Mouse (Mus musculus) ES-Bruce4 (cell line): Measurements from ENCODE around the gene Sgpp2. TPM values are rescaled to one million over a fixed set of nuclear protein-coding genes. Genes with fewer than 3 reads are reported as not detected.

ENCODE experiments used
- H3K27ac ChIP-seq: 2 replicates; pipeline ENCODE4 v1.5.1; 2012; ENCODE audit warnings: low read length, inconsistent platforms; ENCODE audit not compliant: insufficient read depth
- H3K27me3 ChIP-seq: 2 replicates; pipeline ENCODE4 v1.6.1; 2012; ENCODE audit warnings: mild to moderate bottlenecking, low read length, inconsistent platforms; ENCODE audit not compliant: control insufficient read depth, poor library complexity, insufficient read depth, severe bottlenecking
- H3K36me3 ChIP-seq: 2 replicates; pipeline ENCODE4 v1.6.1; 2012; ENCODE audit warnings: inconsistent platforms, mild to moderate bottlenecking, low read length, moderate library complexity; ENCODE audit not compliant: control insufficient read depth, poor library complexity, insufficient read depth, severe bottlenecking
- H3K4me1 ChIP-seq: one replicate; pipeline ENCODE4 v1.8.1; 2011; ENCODE audit warnings: low read length; ENCODE audit not compliant: control insufficient read depth, insufficient read depth
- H3K4me3 ChIP-seq: 2 replicates; pipeline ENCODE4 v1.5.1; 2011; ENCODE audit warnings: low read depth, mild to moderate bottlenecking, low read length
- H3K9ac ChIP-seq: 2 replicates; pipeline ENCODE4 v1.6.1; 2012; ENCODE audit warnings: low read depth, mild to moderate bottlenecking, inconsistent platforms; ENCODE audit not compliant: poor library complexity, severe bottlenecking
- H3K9me3 ChIP-seq: replicated peaks from 2 replicates; pipeline ENCODE4 v1.6.1; 2012; ENCODE audit warnings: mild to moderate bottlenecking, low read length, inconsistent platforms; ENCODE audit not compliant: control insufficient read depth, poor library complexity, insufficient read depth, severe bottlenecking
- CTCF ChIP-seq: IDR thresholded peaks from one replicate; pipeline ENCODE4 v1.8.1; 2011; ENCODE audit warnings: low read depth, low read length
- EP300 ChIP-seq: IDR thresholded peaks from 2 replicates; pipeline ENCODE4 v1.6.1; 2011; ENCODE audit warnings: low read depth, low read length; ENCODE audit not compliant: insufficient read depth
- POLR2A ChIP-seq: IDR thresholded peaks from one replicate; pipeline ENCODE4 v1.8.1; 2011; ENCODE audit warnings: low read length; ENCODE audit not compliant: insufficient read depth
- polyA plus RNA-seq: library from polyadenylated mRNA; stranded (reverse); fragments of >200 nt; gene quantifications from 2 replicates; pipeline ENCODE4 v1.2.4, GENCODE M21; 2011; ENCODE audit warnings: low read depth; ENCODE audit not compliant: missing spikeins, insufficient read depth, insufficient read length

The Sgpp2 gene
- polyA plus RNA-seq, 1 experiment = 0.19 TPM

DNA sequence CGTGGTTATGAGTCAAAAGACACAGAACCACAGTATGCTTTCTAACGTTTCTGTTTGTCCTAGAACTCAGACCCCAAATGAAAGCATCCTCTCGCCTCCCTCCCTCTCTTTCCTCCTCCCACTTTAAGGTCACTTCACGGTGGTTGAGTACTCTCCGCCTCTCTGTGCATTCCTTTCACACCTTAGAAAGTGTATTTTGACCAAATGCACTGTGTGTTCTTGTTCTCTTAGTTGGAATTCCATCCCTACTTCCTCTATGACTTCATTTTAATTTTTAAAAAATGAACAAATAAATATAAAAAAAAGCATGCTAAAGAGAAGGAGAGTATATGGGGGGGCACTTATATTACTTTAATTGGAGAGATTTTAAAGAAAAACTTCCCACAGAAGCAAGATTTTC, 30.4 kb downstream of the Sgpp2 start:
- no peak overlapping the region for H3K27ac ChIP-seq
- no peaks in the 10 kb centered on the region for H3K9me3 ChIP-seq
- no peaks in the 10 kb centered on the region for H3K27me3 ChIP-seq
- no peaks in the 10 kb centered on the region for H3K36me3 ChIP-seq
- TF ChIP-seq CTCF = no peak
- TF ChIP-seq POLR2A = no peak
- TF ChIP-seq EP300 = no peak
- H3K9ac ChIP-seq = no peak overlapping the region
- H3K4me3 ChIP-seq = no peak overlapping the region
- H3K4me1 ChIP-seq = no peaks in the 10 kb centered on the region

- Histone ChIP-seq H3K27me3 (no peaks in the 10 kb centered on the region), H3K9me3 (no peaks in the 10 kb centered on the region), H3K27ac (no peak overlapping the region), H3K4me1 (no peaks in the 10 kb centered on the region), H3K36me3 (no peaks in the 10 kb centered on the region), H3K4me3 (no peak overlapping the region), H3K9ac (no peak overlapping the region)
- TF ChIP-seq EP300 (no peak), POLR2A (no peak), CTCF (no peak)
Measured at GRCm38 (mm10) chr1:78347317-78347806, 37.2 kb downstream of the Sgpp2 start.

GRCm38 (mm10) chr1:78349219-78349618, 39.1 kb downstream of the Sgpp2 start:
- no peaks in the 10 kb centered on the region for H3K27me3 ChIP-seq
- no peak for TF ChIP-seq EP300
- no peak for TF ChIP-seq CTCF
- no peak for TF ChIP-seq POLR2A
- no peaks in the 10 kb centered on the region for H3K9me3 ChIP-seq
- H3K27ac ChIP-seq = no peak overlapping the region
- H3K4me3 ChIP-seq = no peak overlapping the region
- no peak overlapping the region for H3K9ac ChIP-seq
- H3K4me1 ChIP-seq = no peaks in the 10 kb centered on the region
- H3K36me3 ChIP-seq = no peaks in the 10 kb centered on the region

GRCm38 (mm10) chr1:78353254-78353653, 43.1 kb downstream of the Sgpp2 start:
- TF ChIP-seq EP300 = no peak
- TF ChIP-seq POLR2A = no peak
- no peak for TF ChIP-seq CTCF
- no peaks in the 10 kb centered on the region for H3K4me1 ChIP-seq
- no peak overlapping the region for H3K27ac ChIP-seq
- H3K36me3 ChIP-seq = no peaks in the 10 kb centered on the region
- no peak overlapping the region for H3K4me3 ChIP-seq
- no peaks in the 10 kb centered on the region for H3K27me3 ChIP-seq
- no peak overlapping the region for H3K9ac ChIP-seq
- H3K9me3 ChIP-seq = no peaks in the 10 kb centered on the region

GRCm38 (mm10) chr1:78355123-78355522, 45.0 kb downstream of the Sgpp2 start:
- H3K4me3 ChIP-seq = no peak overlapping the region
- H3K4me1 ChIP-seq = no peaks in the 10 kb centered on the region
- no peaks in the 10 kb centered on the region for H3K36me3 ChIP-seq
- TF ChIP-seq EP300 (no peak), CTCF (no peak), POLR2A (no peak)
- H3K9ac ChIP-seq = no peak overlapping the region
- H3K27me3 ChIP-seq = no peaks in the 10 kb centered on the region
- no peaks in the 10 kb centered on the region for H3K9me3 ChIP-seq
- H3K27ac ChIP-seq = no peak overlapping the region

- Histone ChIP-seq H3K36me3 (no peaks in the 10 kb centered on the region), H3K27me3 (no peaks in the 10 kb centered on the region), H3K4me1 (no peaks in the 10 kb centered on the region), H3K27ac (no peak overlapping the region), H3K4me3 (no peak overlapping the region), H3K9ac (no peak overlapping the region), H3K9me3 (no peaks in the 10 kb centered on the region)
- TF ChIP-seq POLR2A = no peak
- TF ChIP-seq CTCF = no peak
- no peak for TF ChIP-seq EP300
Measured at GRCm38 (mm10) chr1:78357415-78357814, 47.3 kb downstream of the Sgpp2 start.
